Mouse (Mus musculus): ENCODE results near the gene AU022252. TPM values are rescaled to one million over a fixed set of nuclear protein-coding genes. Genes with fewer than 3 reads are reported as not detected.

The AU022252 gene
- polyA plus RNA-seq, 1 experiment, result 1.4 TPM

- no peaks in the 10 kb centered on the region; the same call in none of the 2 replicates for H3K27me3 ChIP-seq (ENCODE audit: control insufficient read depth)
- H3K4me3 ChIP-seq (replicated peaks), result no peak overlapping the region
- no peaks in the 10 kb centered on the region for H3K9me3 ChIP-seq (ENCODE audit: control insufficient read depth, low read length)
- TF ChIP-seq GATA1 (IDR thresholded peaks at IDR 0.05; ENCODE audit: low read length) (no peak), TAL1 (IDR thresholded peaks at IDR 0.05; ENCODE audit: low read length) (no peak)
- no peaks in the 10 kb centered on the region for H3K36me3 ChIP-seq (ENCODE audit: control insufficient read depth)
- no peaks in the 10 kb centered on the region; the same call in 1 of the 2 replicates for H3K4me1 ChIP-seq (ENCODE audit: control insufficient read depth)
Measured at GRCm38 (mm10) chr4:119259344-119260254, 27.1 kb upstream of the AU022252 start.

- no peaks in the 10 kb centered on the region for H3K9me3 ChIP-seq (ENCODE audit: control insufficient read depth, low read length)
- TF ChIP-seq GATA1 (IDR thresholded peaks at IDR 0.05; ENCODE audit: low read length), result no peak
- no peak for TF ChIP-seq TAL1 (IDR thresholded peaks at IDR 0.05; ENCODE audit: low read length)
- H3K27me3 ChIP-seq (ENCODE audit: control insufficient read depth), result no peaks in the 10 kb centered on the region; the same call in none of the 2 replicates
- H3K4me3 ChIP-seq (replicated peaks), result no peak overlapping the region
- no peaks in the 10 kb centered on the region; the same call in 1 of the 2 replicates for H3K4me1 ChIP-seq (ENCODE audit: control insufficient read depth)
- no peaks in the 10 kb centered on the region for H3K36me3 ChIP-seq (ENCODE audit: control insufficient read depth)
Measured at GRCm38 (mm10) chr4:119257083-119257482, 24.6 kb upstream of the AU022252 start.

- no peaks in the 10 kb centered on the region for H3K36me3 ChIP-seq (ENCODE audit: control insufficient read depth)
- H3K4me3 ChIP-seq (replicated peaks), result no peak within 1 kb of the TSS
- no peaks in the 10 kb centered on the region for H3K9me3 ChIP-seq (ENCODE audit: control insufficient read depth, low read length)
- H3K4me1 ChIP-seq (ENCODE audit: control insufficient read depth), result no peaks in the 10 kb centered on the region; the same call in 1 of the 2 replicates
- TF ChIP-seq TAL1 (IDR thresholded peaks at IDR 0.05; ENCODE audit: low read length), result no peak
- TF ChIP-seq GATA1 (IDR thresholded peaks at IDR 0.05; ENCODE audit: low read length), result no peak
- no peaks in the 10 kb centered on the region for H3K27me3 ChIP-seq (ENCODE audit: control insufficient read depth)
Measured at GRCm38 (mm10) chr4:119255351-119255750, 22.8 kb upstream of the AU022252 start, which contains the start of gene Cldn19. TSS of gene Cldn19 (plus strand) at chr4:119255414.

GRCm38 (mm10) chr4:119254012-119254618 is 21.6 kb upstream of the AU022252 start:
- no peak for TF ChIP-seq GATA1 (IDR thresholded peaks at IDR 0.05; ENCODE audit: low read length)
- TF ChIP-seq TAL1 (IDR thresholded peaks at IDR 0.05; ENCODE audit: low read length), result no peak
- H3K4me3 ChIP-seq (replicated peaks), result no peak overlapping the region
- H3K9me3 ChIP-seq (ENCODE audit: control insufficient read depth, low read length), result no peaks in the 10 kb centered on the region

GRCm38 (mm10) chr4:119252025-119252808 is 19.7 kb upstream of the AU022252 start:
- no peaks in the 10 kb centered on the region for H3K27me3 ChIP-seq (ENCODE audit: control insufficient read depth)
- H3K9me3 ChIP-seq (ENCODE audit: control insufficient read depth, low read length), result no peaks in the 10 kb centered on the region
- H3K4me1 ChIP-seq (ENCODE audit: control insufficient read depth), result no peaks in the 10 kb centered on the region
- no peak for TF ChIP-seq TAL1 (IDR thresholded peaks at IDR 0.05; ENCODE audit: low read length)
- no peak for TF ChIP-seq GATA1 (IDR thresholded peaks at IDR 0.05; ENCODE audit: low read length)
- peaks cover 2% of the 10 kb centered on the region; the same call in 1 of the 2 replicates for H3K36me3 ChIP-seq (ENCODE audit: control insufficient read depth)
- H3K4me3 ChIP-seq (replicated peaks), result no peak overlapping the region

More at GRCm38 (mm10) chr4:119254012-119254618, 21.6 kb upstream of the AU022252 start:
- no peaks in the 10 kb centered on the region for H3K36me3 ChIP-seq (ENCODE audit: control insufficient read depth)
- no peaks in the 10 kb centered on the region for H3K4me1 ChIP-seq (ENCODE audit: control insufficient read depth)
- H3K27me3 ChIP-seq (ENCODE audit: control insufficient read depth), result no peaks in the 10 kb centered on the region

- no peaks in the 10 kb centered on the region for H3K4me1 ChIP-seq (ENCODE audit: control insufficient read depth)
- no peak overlapping the region for H3K4me3 ChIP-seq (replicated peaks)
- H3K27me3 ChIP-seq (ENCODE audit: control insufficient read depth), result no peaks in the 10 kb centered on the region
- H3K36me3 ChIP-seq (ENCODE audit: control insufficient read depth), result peaks cover 23% of the 10 kb centered on the region; the same call in 1 of the 2 replicates
- TF ChIP-seq GATA1 (IDR thresholded peaks at IDR 0.05; ENCODE audit: low read length) (no peak), TAL1 (IDR thresholded peaks at IDR 0.05; ENCODE audit: low read length) (no peak)
- no peaks in the 10 kb centered on the region for H3K9me3 ChIP-seq (ENCODE audit: control insufficient read depth, low read length)
Measured at GRCm38 (mm10) chr4:119248407-119248965, 16.0 kb upstream of the AU022252 start.

GRCm38 (mm10) chr4:119247462-119248235 is 15.1 kb upstream of the AU022252 start:
- Histone ChIP-seq H3K36me3 (ENCODE audit: control insufficient read depth) (peaks cover 23% of the 10 kb centered on the region; the same call in 1 of the 2 replicates), H3K9me3 (ENCODE audit: control insufficient read depth, low read length) (no peaks in the 10 kb centered on the region), H3K4me1 (ENCODE audit: control insufficient read depth) (no peaks in the 10 kb centered on the region), H3K27me3 (ENCODE audit: control insufficient read depth) (no peaks in the 10 kb centered on the region), H3K4me3 (replicated peaks) (no peak overlapping the region)
- TF ChIP-seq TAL1 (IDR thresholded peaks at IDR 0.05; ENCODE audit: low read length) (no peak), GATA1 (IDR thresholded peaks at IDR 0.05; ENCODE audit: low read length) (no peak)

Measured in erythroblast, embryonic 14.5 days (primary cell).